Mouse (Mus musculus): Measurements from ENCODE around the gene Tmem255b. TPM values are rescaled to one million over a fixed set of nuclear protein-coding genes. Genes with fewer than 3 reads are reported as not detected.

Gene Tmem255b
- polyA plus RNA-seq, 1 experiment from 2014 or later, result not detected

- no peak overlapping the region for H3K9ac ChIP-seq (ENCODE audit: low read depth, low read length)
- H3K4me3 ChIP-seq (ENCODE audit: low read depth, low read length), result no peak overlapping the region
- 86% methylated on average over 3 of the region's 3 CpGs for WGBS
Observed at GRCm38 (mm10) chr8:13507284-13507937, 72.4 kb downstream of the Tmem255b start.

GRCm38 (mm10) chr8:13512016-13512415, 77.0 kb downstream of the Tmem255b start:
- Histone ChIP-seq H3K36me3 (ENCODE audit: control insufficient read depth, insufficient read depth, low read length) (no peaks in the 10 kb centered on the region), H3K4me1 (replicated peaks; ENCODE audit: control insufficient read depth, insufficient read depth, low read length) (no peaks in the 10 kb centered on the region), H3K4me3 (ENCODE audit: low read depth, low read length) (no peak overlapping the region), H3K9ac (ENCODE audit: low read depth, low read length) (no peak overlapping the region), H3K4me2 (replicated peaks; ENCODE audit: low read depth, low read length) (no peak overlapping the region), H3K27me3 (ENCODE audit: control insufficient read depth, insufficient read depth, low read length) (no peaks in the 10 kb centered on the region), H3K27ac (ENCODE audit: low read depth, low read length) (no peak overlapping the region), H3K9me3 (ENCODE audit: control insufficient read depth, low read length) (no peaks in the 10 kb centered on the region)
- ATAC-seq (ENCODE audit: low FRiP score), result no peak
- 69% methylated on average over 5 of the region's 5 CpGs for WGBS
- no peak for DNase-seq (ENCODE audit: low spot score)

More at GRCm38 (mm10) chr8:13507284-13507937, 72.4 kb downstream of the Tmem255b start:
- Histone ChIP-seq H3K4me1 (replicated peaks; ENCODE audit: control insufficient read depth, insufficient read depth, low read length) (no peaks in the 10 kb centered on the region), H3K36me3 (ENCODE audit: control insufficient read depth, insufficient read depth, low read length) (no peaks in the 10 kb centered on the region), H3K27me3 (ENCODE audit: control insufficient read depth, insufficient read depth, low read length) (no peaks in the 10 kb centered on the region), H3K9me3 (ENCODE audit: control insufficient read depth, low read length) (no peaks in the 10 kb centered on the region), H3K4me2 (replicated peaks; ENCODE audit: low read depth, low read length) (no peak overlapping the region), H3K27ac (ENCODE audit: low read depth, low read length) (no peak overlapping the region)
- no peak for DNase-seq (ENCODE audit: low spot score)
- ATAC-seq (ENCODE audit: low FRiP score), result no peak

- H3K9me3 ChIP-seq (ENCODE audit: control insufficient read depth, low read length), result no peaks in the 10 kb centered on the region
- no peak for DNase-seq (ENCODE audit: low spot score)
Observed at GRCm38 (mm10) chr8:13512677-13513076, 77.7 kb downstream of the Tmem255b start.

DNA sequence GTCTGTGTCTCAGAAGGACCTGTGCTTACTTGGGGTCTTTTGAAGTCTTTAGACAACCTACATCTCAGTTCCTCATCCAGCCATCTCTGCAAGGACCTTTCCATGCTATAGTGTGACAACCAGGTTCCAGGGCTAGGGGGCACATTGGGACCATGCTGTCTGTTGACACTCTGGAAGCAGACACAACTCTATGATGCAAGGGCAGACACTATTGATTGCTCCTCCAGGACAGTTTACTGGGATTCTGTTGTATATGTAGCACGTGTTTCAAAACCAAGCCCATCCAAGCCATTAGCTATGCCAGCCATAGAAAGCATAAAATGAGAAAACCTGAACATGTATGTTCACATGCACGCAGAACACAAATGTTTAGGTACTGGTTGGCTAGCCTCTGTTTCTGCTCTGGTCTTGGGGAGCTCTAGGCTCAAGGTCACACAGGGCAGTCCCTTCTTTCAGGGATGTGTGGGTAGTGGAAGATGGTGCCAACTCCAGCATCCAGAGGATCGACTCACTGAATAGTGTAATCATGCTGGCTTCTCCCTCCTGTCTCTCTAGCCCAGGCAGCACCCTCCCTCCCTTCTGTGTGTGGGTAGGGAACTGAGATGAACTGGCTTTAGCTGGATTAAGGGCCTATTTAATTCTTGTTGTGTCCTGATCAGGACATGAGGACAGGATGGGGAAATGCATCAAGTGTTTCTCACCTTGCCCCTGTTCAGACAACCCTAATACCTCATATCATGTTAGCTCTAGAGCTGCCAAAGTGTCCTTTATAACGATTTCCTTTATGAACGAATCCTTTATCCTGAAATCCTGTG, 78.8 kb downstream of the Tmem255b start:
- Histone ChIP-seq H3K4me3 (ENCODE audit: low read depth, low read length) (no peak overlapping the region), H3K27me3 (ENCODE audit: control insufficient read depth, insufficient read depth, low read length) (no peaks in the 10 kb centered on the region), H3K9me3 (ENCODE audit: control insufficient read depth, low read length) (no peaks in the 10 kb centered on the region), H3K4me2 (replicated peaks; ENCODE audit: low read depth, low read length) (no peak overlapping the region), H3K27ac (ENCODE audit: low read depth, low read length) (no peak overlapping the region), H3K9ac (ENCODE audit: low read depth, low read length) (no peak overlapping the region), H3K4me1 (replicated peaks; ENCODE audit: control insufficient read depth, insufficient read depth, low read length) (no peaks in the 10 kb centered on the region), H3K36me3 (ENCODE audit: control insufficient read depth, insufficient read depth, low read length) (no peaks in the 10 kb centered on the region)
- no peak for DNase-seq (ENCODE audit: low spot score)
- WGBS, result 82% methylated on average over 5 of the region's 5 CpGs
- ATAC-seq (ENCODE audit: low FRiP score), result no peak

More at GRCm38 (mm10) chr8:13512677-13513076, 77.7 kb downstream of the Tmem255b start:
- Histone ChIP-seq H3K4me1 (replicated peaks; ENCODE audit: control insufficient read depth, insufficient read depth, low read length) (no peaks in the 10 kb centered on the region), H3K27ac (ENCODE audit: low read depth, low read length) (no peak overlapping the region), H3K4me2 (replicated peaks; ENCODE audit: low read depth, low read length) (no peak overlapping the region), H3K9ac (ENCODE audit: low read depth, low read length) (no peak overlapping the region), H3K36me3 (ENCODE audit: control insufficient read depth, insufficient read depth, low read length) (no peaks in the 10 kb centered on the region), H3K27me3 (ENCODE audit: control insufficient read depth, insufficient read depth, low read length) (no peaks in the 10 kb centered on the region), H3K4me3 (ENCODE audit: low read depth, low read length) (no peak overlapping the region)
- WGBS, result 84% methylated on average over 6 of the region's 6 CpGs
- no peak for ATAC-seq (ENCODE audit: low FRiP score)

GRCm38 (mm10) chr8:13516011-13516442, 81.0 kb downstream of the Tmem255b start:
- Histone ChIP-seq H3K4me2 (replicated peaks; ENCODE audit: low read depth, low read length) (no peak overlapping the region), H3K4me1 (replicated peaks; ENCODE audit: control insufficient read depth, insufficient read depth, low read length) (no peaks in the 10 kb centered on the region), H3K4me3 (ENCODE audit: low read depth, low read length) (no peak overlapping the region), H3K27me3 (ENCODE audit: control insufficient read depth, insufficient read depth, low read length) (no peaks in the 10 kb centered on the region), H3K27ac (ENCODE audit: low read depth, low read length) (no peak overlapping the region), H3K36me3 (ENCODE audit: control insufficient read depth, insufficient read depth, low read length) (no peaks in the 10 kb centered on the region), H3K9me3 (ENCODE audit: control insufficient read depth, low read length) (no peaks in the 10 kb centered on the region), H3K9ac (ENCODE audit: low read depth, low read length) (no peak overlapping the region)
- ATAC-seq (ENCODE audit: low FRiP score) (no peak), DNase-seq (ENCODE audit: low spot score) (no peak)
- WGBS, result 92% methylated on average over 7 of the region's 7 CpGs

DNA sequence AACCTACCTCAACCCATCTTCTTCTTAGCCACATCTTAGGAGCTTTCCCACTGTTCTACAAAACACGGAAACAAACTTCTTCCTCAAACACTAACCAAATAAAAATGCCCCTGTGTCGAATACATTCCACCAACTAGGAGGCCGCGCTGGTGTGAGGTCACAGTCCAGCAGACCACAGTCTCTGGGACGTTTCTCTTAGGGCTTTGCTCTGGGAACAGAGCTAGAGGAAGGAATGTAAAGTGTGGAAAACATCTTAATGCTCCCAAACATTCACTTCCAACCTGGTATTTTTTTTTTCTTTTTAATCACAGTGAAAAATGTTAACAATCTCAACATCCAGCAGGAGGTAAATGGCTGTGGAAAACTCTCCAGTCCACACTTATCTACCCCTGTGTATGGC, 81.7 kb downstream of the Tmem255b start:
- Histone ChIP-seq H3K4me1 (replicated peaks; ENCODE audit: control insufficient read depth, insufficient read depth, low read length) (no peaks in the 10 kb centered on the region), H3K9ac (ENCODE audit: low read depth, low read length) (no peak overlapping the region), H3K27me3 (ENCODE audit: control insufficient read depth, insufficient read depth, low read length) (no peaks in the 10 kb centered on the region), H3K27ac (ENCODE audit: low read depth, low read length) (no peak overlapping the region), H3K4me2 (replicated peaks; ENCODE audit: low read depth, low read length) (no peak overlapping the region), H3K36me3 (ENCODE audit: control insufficient read depth, insufficient read depth, low read length) (no peaks in the 10 kb centered on the region), H3K9me3 (ENCODE audit: control insufficient read depth, low read length) (no peaks in the 10 kb centered on the region), H3K4me3 (ENCODE audit: low read depth, low read length) (no peak overlapping the region)
- 89% methylated on average over 5 of the region's 5 CpGs for WGBS
- DNase-seq (ENCODE audit: low spot score) (no peak), ATAC-seq (ENCODE audit: low FRiP score) (no peak)

GRCm38 (mm10) chr8:13517284-13517781, 82.3 kb downstream of the Tmem255b start:
- no peaks in the 10 kb centered on the region for H3K4me1 ChIP-seq (replicated peaks; ENCODE audit: control insufficient read depth, insufficient read depth, low read length)
- DNase-seq (ENCODE audit: low spot score) (no peak), ATAC-seq (ENCODE audit: low FRiP score) (no peak)
- H3K27ac ChIP-seq (ENCODE audit: low read depth, low read length), result no peak overlapping the region
- no peaks in the 10 kb centered on the region for H3K9me3 ChIP-seq (ENCODE audit: control insufficient read depth, low read length)
- H3K9ac ChIP-seq (ENCODE audit: low read depth, low read length), result no peak overlapping the region
- no peaks in the 10 kb centered on the region for H3K27me3 ChIP-seq (ENCODE audit: control insufficient read depth, insufficient read depth, low read length)
- no peak overlapping the region for H3K4me3 ChIP-seq (ENCODE audit: low read depth, low read length)
- H3K36me3 ChIP-seq (ENCODE audit: control insufficient read depth, insufficient read depth, low read length), result no peaks in the 10 kb centered on the region
- no peak overlapping the region for H3K4me2 ChIP-seq (replicated peaks; ENCODE audit: low read depth, low read length)
- WGBS, result 91% methylated on average over 6 of the region's 6 CpGs

Data from hindbrain, embryonic 11.5 days (tissue).